In genomic region chr7:6749196-6749595, GRCm38 (mm10) we compare ENCODE assay signal across 13 mouse cellular contexts. TPM values are rescaled to one million over a fixed set of nuclear protein-coding genes. Genes with fewer than 3 reads are reported as not detected.
DNase-seq lines count a peak whose midpoint lies in the region; ATAC-seq and TF ChIP-seq lines count a peak whose summit lies in the region.
"Had no signal": no experiment of that assay in that cellular context is flagged by ENCODE, and none has a peak within 500 bp of the region (broad histone marks: within the 10 kb centered on the region; RNA-seq: fewer than 3 reads in every experiment).

No protein-coding gene starts in this region.

- no peak overlapping the region for H3K9ac ChIP-seq in forebrain, embryonic 11.5 days (ENCODE audit: low read length)
- no peak overlapping the region for H3K9ac ChIP-seq in forebrain, embryonic 16.5 days (replicated peaks; ENCODE audit: low read depth, low read length)
- H3K9ac ChIP-seq in neural tube, embryonic 14.5 days (replicated peaks; ENCODE audit: low read depth, low read length) = no peak overlapping the region
- H3K9ac ChIP-seq: limb, embryonic 12.5 days; midbrain, embryonic 12.5 days had no signal

- H3K27ac ChIP-seq in forebrain, embryonic 11.5 days (ENCODE audit: low read depth, low read length) = no peak overlapping the region
- H3K27ac ChIP-seq in forebrain, embryonic 16.5 days (ENCODE audit: low read length) = no peak overlapping the region
- H3K27ac ChIP-seq in neural tube, embryonic 14.5 days (ENCODE audit: low read depth, low read length) = no peak overlapping the region
- H3K27ac ChIP-seq in midbrain, embryonic 10.5 days (replicated peaks) = no peak overlapping the region
- H3K27ac ChIP-seq: limb, embryonic 12.5 days; midbrain, embryonic 12.5 days had no signal

- H3K36me3 ChIP-seq in forebrain, embryonic 11.5 days (ENCODE audit: control insufficient read depth, insufficient read depth, low read length) = no peaks in the 10 kb centered on the region
- no peaks in the 10 kb centered on the region for H3K36me3 ChIP-seq in forebrain, embryonic 16.5 days (ENCODE audit: control insufficient read depth, insufficient read depth)
- no peaks in the 10 kb centered on the region for H3K36me3 ChIP-seq in neural tube, embryonic 14.5 days (ENCODE audit: control insufficient read depth, insufficient read depth, low read length)
- H3K36me3 ChIP-seq in midbrain, embryonic 10.5 days = no peaks in the 10 kb centered on the region
- H3K36me3 ChIP-seq: limb, embryonic 12.5 days; midbrain, embryonic 12.5 days had no signal

- H3K4me2 ChIP-seq in forebrain, embryonic 11.5 days (ENCODE audit: low read depth, low read length, severe bottlenecking) = no peak overlapping the region
- H3K4me2 ChIP-seq in forebrain, embryonic 16.5 days (ENCODE audit: low read length) = no peak overlapping the region
- no peak overlapping the region for H3K4me2 ChIP-seq in neural tube, embryonic 14.5 days (ENCODE audit: low read depth, low read length)
- H3K4me2 ChIP-seq: limb, embryonic 12.5 days; midbrain, embryonic 12.5 days had no signal

- no peaks in the 10 kb centered on the region for H3K27me3 ChIP-seq in forebrain, embryonic 11.5 days (ENCODE audit: control insufficient read depth, insufficient read depth, low read length)
- no peaks in the 10 kb centered on the region for H3K27me3 ChIP-seq in forebrain, embryonic 16.5 days (replicated peaks; ENCODE audit: control insufficient read depth, insufficient read depth, low read length)
- H3K27me3 ChIP-seq in neural tube, embryonic 14.5 days (ENCODE audit: control insufficient read depth, insufficient read depth, low read length) = no peaks in the 10 kb centered on the region
- H3K27me3 ChIP-seq in midbrain, embryonic 10.5 days (ENCODE audit: low read depth, poor library complexity, severe bottlenecking) = no peaks in the 10 kb centered on the region
- H3K27me3 ChIP-seq: limb, embryonic 12.5 days; midbrain, embryonic 12.5 days had no signal

- 36% methylated on average over 7 of the region's 7 CpGs for WGBS in forebrain, embryonic 11.5 days
- 21% methylated on average over 7 of the region's 7 CpGs for WGBS in forebrain, embryonic 16.5 days
- WGBS in lung, adult 2 months = 62% methylated on average over 7 of the region's 7 CpGs
- 45% methylated on average over 7 of the region's 7 CpGs for WGBS in neural tube, embryonic 14.5 days
- WGBS in midbrain, embryonic 10.5 days = 60% methylated on average over 7 of the region's 7 CpGs

- H3K9me3 ChIP-seq in forebrain, embryonic 11.5 days (ENCODE audit: control insufficient read depth, low read length) = no peaks in the 10 kb centered on the region
- no peaks in the 10 kb centered on the region for H3K9me3 ChIP-seq in forebrain, embryonic 16.5 days (ENCODE audit: control insufficient read depth, low read length)
- no peaks in the 10 kb centered on the region for H3K9me3 ChIP-seq in neural tube, embryonic 14.5 days (ENCODE audit: control insufficient read depth, low read length)
- no peaks in the 10 kb centered on the region for H3K9me3 ChIP-seq in midbrain, embryonic 10.5 days (replicated peaks)
- H3K9me3 ChIP-seq: limb, embryonic 12.5 days; midbrain, embryonic 12.5 days had no signal

- TF ChIP-seq CTCF in lung, adult 2 months (IDR thresholded peaks at IDR 0.05; ENCODE audit: insufficient read depth, low read length) = no peak

- no peak for DNase-seq in forebrain, embryonic 11.5 days (ENCODE audit: low spot score)
- DNase-seq in lung, postnatal 36 days = peak; percentile 11
- DNase-seq in lung, adult 2 months = no peak
- DNase-seq in heart, adult 8-10 months (ENCODE audit: low spot score) = peak; percentile 40
- no peak for DNase-seq in midbrain, embryonic 10.5 days (ENCODE audit: low spot score)
- no peak for DNase-seq in frontal cortex, postnatal 10 days (ENCODE audit: low spot score in 2 of 2)
- DNase-seq: cerebellum, adult 11 months had no signal

- TF ChIP-seq POLR2A in lung, adult 2 months (IDR thresholded peaks at IDR 0.05; ENCODE audit: borderline replicate concordance, extremely low read depth, low read depth, low read length) = no peak

- peak; percentile 57 for ATAC-seq in forebrain, embryonic 11.5 days (replicated peaks; ENCODE audit: low FRiP score)
- no peak for ATAC-seq in forebrain, embryonic 16.5 days
- peak; percentile 28 for ATAC-seq in neural tube, embryonic 14.5 days (ENCODE audit: low read depth)
- ATAC-seq: CD4-positive, CD25-positive, alpha-beta regulatory T cell, adult 4 months had no signal

- H3K4me1 ChIP-seq in forebrain, embryonic 11.5 days (replicated peaks; ENCODE audit: control insufficient read depth, insufficient read depth, low read length) = peaks cover 10% of the 10 kb centered on the region; the same call in 1 of the 2 replicates
- peaks cover 2% of the 10 kb centered on the region; the same call in 1 of the 2 replicates for H3K4me1 ChIP-seq in forebrain, embryonic 16.5 days (replicated peaks; ENCODE audit: control insufficient read depth, insufficient read depth, low read length)
- H3K4me1 ChIP-seq in lung, adult 2 months (ENCODE audit: control insufficient read depth, insufficient read depth, low read length) = no peaks in the 10 kb centered on the region
- H3K4me1 ChIP-seq in neural tube, embryonic 14.5 days (ENCODE audit: control insufficient read depth, insufficient read depth, low read length) = 0 out of 2 replicates have a peak, but pooled peaks cover 6% of the 10 kb centered on the region
- H3K4me1 ChIP-seq in midbrain, embryonic 10.5 days = peaks cover 38% of the 10 kb centered on the region

- H3K4me3 ChIP-seq in forebrain, embryonic 11.5 days (ENCODE audit: low read depth, low read length) = no peak overlapping the region
- no peak overlapping the region for H3K4me3 ChIP-seq in forebrain, embryonic 16.5 days (replicated peaks; ENCODE audit: low read length)
- no peak overlapping the region for H3K4me3 ChIP-seq in lung, adult 2 months (replicated peaks; ENCODE audit: extremely low read depth, low read depth, low read length)
- H3K4me3 ChIP-seq in neural tube, embryonic 14.5 days (ENCODE audit: low read depth, low read length) = no peak overlapping the region
- H3K4me3 ChIP-seq in midbrain, embryonic 10.5 days = no peak overlapping the region
- H3K4me3 ChIP-seq: erythroblast, embryonic 14.5 days; limb, embryonic 12.5 days; midbrain, embryonic 12.5 days had no signal

RNA-seq across cellular contexts. Expression of gene Usp29, which starts 18.8 kb away (rescaled TPM):
- polyA plus RNA-seq in forebrain, embryonic 11.5 days (2014; fragmentation: Nextera tagmentation; extraction: Ambion mirVana) = 13.3 and 14.4 TPM in 2 replicates
- polyA plus RNA-seq in forebrain, embryonic 16.5 days (2015; fragmentation: Nextera tagmentation; extraction: Ambion mirVana) = 19.0 and 32.0 TPM in 2 replicates
- polyA plus RNA-seq in lung, adult 2 months (2012; rRNA removed) = 0.04 TPM in 1 of 2 replicates, not detected in the other
- total RNA-seq in heart, adult 8-10 months (2022) = not detected
- 30.8 and 41.5 TPM in 2 replicates for polyA plus RNA-seq in neural tube, embryonic 14.5 days (2014; fragmentation: Nextera tagmentation; extraction: Ambion mirVana)
- 7.7 and 10.8 TPM in 2 replicates for polyA plus RNA-seq in midbrain, embryonic 10.5 days (2016; fragmentation: Nextera tagmentation; extraction: Ambion mirVana)

RNA-seq across cellular contexts. Expression of gene Peg3, which starts 19.0 kb away (rescaled TPM):
- polyA plus RNA-seq in forebrain, embryonic 11.5 days (2014; fragmentation: Nextera tagmentation; extraction: Ambion mirVana) = 100 and 104 TPM in 2 replicates
- polyA plus RNA-seq in forebrain, embryonic 16.5 days (2015; fragmentation: Nextera tagmentation; extraction: Ambion mirVana) = 56.9 and 66.5 TPM in 2 replicates
- polyA plus RNA-seq in lung, adult 2 months (2012; rRNA removed) = 3.1 and 5.4 TPM in 2 replicates
- total RNA-seq in heart, adult 8-10 months (2022) = 1 to 10 TPM; 3.1 to 5.9 (median 4.3) TPM
- 124 and 134 TPM in 2 replicates for polyA plus RNA-seq in neural tube, embryonic 14.5 days (2014; fragmentation: Nextera tagmentation; extraction: Ambion mirVana)
- 86.6 and 95.0 TPM in 2 replicates for polyA plus RNA-seq in midbrain, embryonic 10.5 days (2016; fragmentation: Nextera tagmentation; extraction: Ambion mirVana)
- polyA plus RNA-seq: CD4-positive, CD25-positive, alpha-beta regulatory T cell, adult 4 months had no signal

RNA-seq across cellular contexts. Expression of gene Zim1, which starts 52.9 kb away (rescaled TPM):
- polyA plus RNA-seq in forebrain, embryonic 11.5 days (2014; fragmentation: Nextera tagmentation; extraction: Ambion mirVana) = 1.2 TPM in 2 replicates
- polyA plus RNA-seq in forebrain, embryonic 16.5 days (2015; fragmentation: Nextera tagmentation; extraction: Ambion mirVana) = 2.7 and 4.1 TPM in 2 replicates
- polyA plus RNA-seq in lung, adult 2 months (2012; rRNA removed) = 0.17 and 0.66 TPM in 2 replicates
- 1 to 10 TPM; 2.3 to 4.0 (median 3.2) TPM for total RNA-seq in heart, adult 8-10 months (2022)
- polyA plus RNA-seq in neural tube, embryonic 14.5 days (2014; fragmentation: Nextera tagmentation; extraction: Ambion mirVana) = 4.6 and 7.6 TPM in 2 replicates
- 0.48 and 0.86 TPM in 2 replicates for polyA plus RNA-seq in midbrain, embryonic 10.5 days (2016; fragmentation: Nextera tagmentation; extraction: Ambion mirVana)
- polyA plus RNA-seq: CD4-positive, CD25-positive, alpha-beta regulatory T cell, adult 4 months; erythroblast, embryonic 14.5 days had no signal

Comparison
In these comparisons a context has a peak if more than half of its experiments do, and no peak if none do; other contexts are left out.
1. DNase-seq: peak in lung, postnatal 36 days (single experiment) and heart, adult 8-10 months (single experiment); none in forebrain, embryonic 11.5 days (single experiment), lung, adult 2 months (single experiment), midbrain, embryonic 10.5 days (single experiment) and frontal cortex, postnatal 10 days (0 of 2).